Mouse (Mus musculus): Measurements from ENCODE around the gene Tfcp2l1. TPM values are rescaled to one million over a fixed set of nuclear protein-coding genes. Genes with fewer than 3 reads are reported as not detected.

The Tfcp2l1 gene
- polyA plus RNA-seq (2014; fragmentation: Nextera tagmentation; extraction: Ambion mirVana): 0.41 and 0.77 TPM in 2 replicates

GRCm38 (mm10) chr1:118627781-118628464, at the start of gene Tfcp2l1:
Tfcp2l1 (plus strand) TSS chr1:118627945.
- Histone ChIP-seq H3K27me3 (ENCODE audit: control insufficient read depth, insufficient read depth, low read length) (peaks cover 22% of the 10 kb centered on the region), H3K27ac (no peak within 1 kb of the TSS), H3K4me2 (replicated peaks) (peak within 1 kb of the TSS; percentile 99), H3K9me3 (ENCODE audit: control insufficient read depth, low read length) (no peaks in the 10 kb centered on the region), H3K4me1 (replicated peaks; ENCODE audit: control insufficient read depth, insufficient read depth, low read length) (peaks cover 10% of the 10 kb centered on the region), H3K36me3 (replicated peaks; ENCODE audit: control insufficient read depth, insufficient read depth) (no peaks in the 10 kb centered on the region), H3K4me3 (replicated peaks; ENCODE audit: low read length) (peak within 1 kb of the TSS; percentile 54), H3K9ac (peak within 1 kb of the TSS; percentile 59)
- under 1% methylated on average over 48 of the region's 48 CpGs for WGBS
- DNase-seq (ENCODE audit: low spot score): peak; percentile 66
- ATAC-seq (ENCODE audit: low FRiP score): peak; percentile 78

GRCm38 (mm10) chr1:118580174-118580702, 47.5 kb upstream of the Tfcp2l1 start:
- no peak for ATAC-seq (ENCODE audit: low FRiP score)
- Histone ChIP-seq H3K4me1 (replicated peaks; ENCODE audit: control insufficient read depth, insufficient read depth, low read length) (no peaks in the 10 kb centered on the region), H3K4me3 (replicated peaks; ENCODE audit: low read length) (no peak overlapping the region), H3K4me2 (replicated peaks) (no peak overlapping the region), H3K9me3 (ENCODE audit: control insufficient read depth, low read length) (no peaks in the 10 kb centered on the region), H3K9ac (no peak overlapping the region), H3K27ac (no peak overlapping the region), H3K36me3 (replicated peaks; ENCODE audit: control insufficient read depth, insufficient read depth) (peaks cover 63% of the 10 kb centered on the region), H3K27me3 (ENCODE audit: control insufficient read depth, insufficient read depth, low read length) (no peaks in the 10 kb centered on the region)
- no peak for DNase-seq (ENCODE audit: low spot score)
- 95% methylated on average over 2 of the region's 2 CpGs for WGBS

- Histone ChIP-seq H3K4me3 (replicated peaks; ENCODE audit: low read length) (no peak overlapping the region), H3K27ac (no peak overlapping the region), H3K36me3 (replicated peaks; ENCODE audit: control insufficient read depth, insufficient read depth) (peaks cover 53% of the 10 kb centered on the region), H3K4me1 (replicated peaks; ENCODE audit: control insufficient read depth, insufficient read depth, low read length) (no peaks in the 10 kb centered on the region), H3K4me2 (replicated peaks) (no peak overlapping the region), H3K9ac (no peak overlapping the region), H3K9me3 (ENCODE audit: control insufficient read depth, low read length) (no peaks in the 10 kb centered on the region), H3K27me3 (ENCODE audit: control insufficient read depth, insufficient read depth, low read length) (no peaks in the 10 kb centered on the region)
- WGBS: 97% methylated on average over 8 of the region's 8 CpGs
- ATAC-seq (ENCODE audit: low FRiP score): no peak
- no peak for DNase-seq (ENCODE audit: low spot score)
Observed at GRCm38 (mm10) chr1:118581179-118581578, 46.6 kb upstream of the Tfcp2l1 start.

GRCm38 (mm10) chr1:118589721-118590120, 38.0 kb upstream of the Tfcp2l1 start:
- ATAC-seq (ENCODE audit: low FRiP score) (no peak), DNase-seq (ENCODE audit: low spot score) (no peak)
- Histone ChIP-seq H3K9me3 (ENCODE audit: control insufficient read depth, low read length) (no peaks in the 10 kb centered on the region), H3K27me3 (ENCODE audit: control insufficient read depth, insufficient read depth, low read length) (no peaks in the 10 kb centered on the region), H3K4me3 (replicated peaks; ENCODE audit: low read length) (no peak overlapping the region), H3K36me3 (replicated peaks; ENCODE audit: control insufficient read depth, insufficient read depth) (peaks cover 53% of the 10 kb centered on the region), H3K27ac (no peak overlapping the region), H3K4me1 (replicated peaks; ENCODE audit: control insufficient read depth, insufficient read depth, low read length) (no peaks in the 10 kb centered on the region), H3K9ac (no peak overlapping the region), H3K4me2 (replicated peaks) (no peak overlapping the region)
- WGBS: 79% methylated on average over 5 of the region's 5 CpGs

GRCm38 (mm10) chr1:118592933-118593332, 34.8 kb upstream of the Tfcp2l1 start:
- H3K4me3 ChIP-seq (replicated peaks; ENCODE audit: low read length): no peak overlapping the region
- H3K4me1 ChIP-seq (replicated peaks; ENCODE audit: control insufficient read depth, insufficient read depth, low read length): no peaks in the 10 kb centered on the region
- no peak overlapping the region for H3K4me2 ChIP-seq (replicated peaks)
- H3K27ac ChIP-seq: no peak overlapping the region
- WGBS: 93% methylated on average over 4 of the region's 4 CpGs
- no peaks in the 10 kb centered on the region for H3K9me3 ChIP-seq (ENCODE audit: control insufficient read depth, low read length)
- peaks cover 83% of the 10 kb centered on the region for H3K36me3 ChIP-seq (replicated peaks; ENCODE audit: control insufficient read depth, insufficient read depth)
- no peak for ATAC-seq (ENCODE audit: low FRiP score)
- H3K27me3 ChIP-seq (ENCODE audit: control insufficient read depth, insufficient read depth, low read length): no peaks in the 10 kb centered on the region
- DNase-seq (ENCODE audit: low spot score): no peak
- H3K9ac ChIP-seq: no peak overlapping the region

GRCm38 (mm10) chr1:118595395-118595794, 32.4 kb upstream of the Tfcp2l1 start:
- 90% methylated on average over 2 of the region's 2 CpGs for WGBS
- Histone ChIP-seq H3K27me3 (ENCODE audit: control insufficient read depth, insufficient read depth, low read length) (no peaks in the 10 kb centered on the region), H3K27ac (no peak overlapping the region), H3K4me3 (replicated peaks; ENCODE audit: low read length) (no peak overlapping the region), H3K9me3 (ENCODE audit: control insufficient read depth, low read length) (no peaks in the 10 kb centered on the region), H3K4me2 (replicated peaks) (no peak overlapping the region), H3K36me3 (replicated peaks; ENCODE audit: control insufficient read depth, insufficient read depth) (peaks cover 92% of the 10 kb centered on the region), H3K4me1 (replicated peaks; ENCODE audit: control insufficient read depth, insufficient read depth, low read length) (no peaks in the 10 kb centered on the region), H3K9ac (no peak overlapping the region)
- no peak for DNase-seq (ENCODE audit: low spot score)
- ATAC-seq (ENCODE audit: low FRiP score): no peak

GRCm38 (mm10) chr1:118597475-118598213, 30.1 kb upstream of the Tfcp2l1 start:
- no peaks in the 10 kb centered on the region for H3K4me1 ChIP-seq (replicated peaks; ENCODE audit: control insufficient read depth, insufficient read depth, low read length)
- DNase-seq (ENCODE audit: low spot score): no peak
- 92% methylated on average over 2 of the region's 2 CpGs for WGBS
- H3K27me3 ChIP-seq (ENCODE audit: control insufficient read depth, insufficient read depth, low read length): no peaks in the 10 kb centered on the region
- H3K9me3 ChIP-seq (ENCODE audit: control insufficient read depth, low read length): no peaks in the 10 kb centered on the region
- peaks cover 96% of the 10 kb centered on the region for H3K36me3 ChIP-seq (replicated peaks; ENCODE audit: control insufficient read depth, insufficient read depth)
- H3K9ac ChIP-seq: no peak overlapping the region
- H3K4me3 ChIP-seq (replicated peaks; ENCODE audit: low read length): no peak overlapping the region
- H3K27ac ChIP-seq: no peak overlapping the region
- ATAC-seq (ENCODE audit: low FRiP score): no peak
- H3K4me2 ChIP-seq (replicated peaks): no peak overlapping the region

GRCm38 (mm10) chr1:118598339-118598738, 29.4 kb upstream of the Tfcp2l1 start:
- 86% methylated on average over 3 of the region's 3 CpGs for WGBS
- DNase-seq (ENCODE audit: low spot score): no peak
- no peaks in the 10 kb centered on the region for H3K9me3 ChIP-seq (ENCODE audit: control insufficient read depth, low read length)

GRCm38 (mm10) chr1:118613631-118614183, 14.0 kb upstream of the Tfcp2l1 start:
- Histone ChIP-seq H3K27me3 (ENCODE audit: control insufficient read depth, insufficient read depth, low read length) (no peaks in the 10 kb centered on the region), H3K9me3 (ENCODE audit: control insufficient read depth, low read length) (no peaks in the 10 kb centered on the region), H3K4me1 (replicated peaks; ENCODE audit: control insufficient read depth, insufficient read depth, low read length) (no peaks in the 10 kb centered on the region), H3K4me2 (replicated peaks) (no peak overlapping the region), H3K36me3 (replicated peaks; ENCODE audit: control insufficient read depth, insufficient read depth) (peaks cover 28% of the 10 kb centered on the region), H3K9ac (no peak overlapping the region), H3K27ac (no peak overlapping the region), H3K4me3 (replicated peaks; ENCODE audit: low read length) (no peak overlapping the region)
- WGBS: 96% methylated on average over 3 of the region's 3 CpGs
- no peak for DNase-seq (ENCODE audit: low spot score)
- ATAC-seq (ENCODE audit: low FRiP score): no peak

More at GRCm38 (mm10) chr1:118598339-118598738, 29.4 kb upstream of the Tfcp2l1 start:
- Histone ChIP-seq H3K27me3 (ENCODE audit: control insufficient read depth, insufficient read depth, low read length) (no peaks in the 10 kb centered on the region), H3K36me3 (replicated peaks; ENCODE audit: control insufficient read depth, insufficient read depth) (peaks cover 97% of the 10 kb centered on the region), H3K9ac (no peak overlapping the region), H3K27ac (no peak overlapping the region), H3K4me3 (replicated peaks; ENCODE audit: low read length) (no peak overlapping the region), H3K4me2 (replicated peaks) (no peak overlapping the region), H3K4me1 (replicated peaks; ENCODE audit: control insufficient read depth, insufficient read depth, low read length) (no peaks in the 10 kb centered on the region)
- ATAC-seq (ENCODE audit: low FRiP score): no peak

All from hindbrain, embryonic 14.5 days (tissue).